In genomic region chr2:129046172-129046845, GRCm38 (mm10) we compare ENCODE assay signal across 11 mouse cellular contexts. TPM values are rescaled to one million over a fixed set of nuclear protein-coding genes. Genes with fewer than 3 reads are reported as not detected.
DNase-seq lines count a peak whose midpoint lies in the region.
"Had no signal": no experiment of that assay in that cellular context is flagged by ENCODE, and none has a peak within 500 bp of the region (broad histone marks: within the 10 kb centered on the region; RNA-seq: fewer than 3 reads in every experiment).

No protein-coding gene starts in this region.

- peak; percentile 15 for DNase-seq in kidney, postnatal 10 days
- no peak for DNase-seq in kidney, adult 18-20 months
- peak; percentile 22 to 40 for DNase-seq in adrenal gland, adult 18-20 months (ENCODE audit: low spot score in 2 of 2)
- DNase-seq in adrenal gland, postnatal 14 days: peak; percentile 82
- peak; percentile 33 for DNase-seq in lung, postnatal 36 days
- no peak for DNase-seq in embryo, embryonic 9.5 days (ENCODE audit: extremely low spot score)
- DNase-seq in right cerebral cortex, postnatal 4 days: no peak
- DNase-seq: right cerebral cortex, adult 18-20 months; thymus, postnatal 4 days had no signal

RNA-seq across cellular contexts. Expression of gene Vinac1, which starts 1.7 kb away (rescaled TPM):
- under 1 TPM; 0.07 to 0.10 TPM for total RNA-seq in adrenal gland, adult 18-20 months (2021)
- total RNA-seq in adrenal gland, postnatal 14 days (2021): 0.11 TPM in 2 replicates
- total RNA-seq: gastrocnemius, adult 8-10 months; layer of hippocampus, postnatal 25 days had no signal

RNA-seq across cellular contexts. Expression of gene Ttl, which starts 19.4 kb away (rescaled TPM):
- total RNA-seq in adrenal gland, adult 18-20 months (2021): 10 to 100 TPM; 10.1 to 13.4 TPM
- 11.0 and 11.2 TPM in 2 replicates for total RNA-seq in adrenal gland, postnatal 14 days (2021)

RNA-seq across cellular contexts. Expression of gene Polr1b, which starts 54.5 kb away (rescaled TPM):
- total RNA-seq in adrenal gland, adult 18-20 months (2021): 10 to 100 TPM; 18.3 to 19.0 TPM
- 15.6 and 19.5 TPM in 2 replicates for total RNA-seq in adrenal gland, postnatal 14 days (2021)

Comparison
In these comparisons a context has a peak if more than half of its experiments do, and no peak if none do; other contexts are left out.
1. DNase-seq: peak in kidney, postnatal 10 days (single experiment), adrenal gland, adult 18-20 months (2 of 2), adrenal gland, postnatal 14 days (single experiment) and lung, postnatal 36 days (single experiment); none in kidney, adult 18-20 months (single experiment), embryo, embryonic 9.5 days (single experiment) and right cerebral cortex, postnatal 4 days (single experiment).